Mouse (Mus musculus) embryonic facial prominence, embryonic 14.5 days (tissue): ENCODE results near the gene Cwh43. TPM values are rescaled to one million over a fixed set of nuclear protein-coding genes. Genes with fewer than 3 reads are reported as not detected.
"Not testable (repeated sequence)": the region's sequence is repeated elsewhere in the genome, so short reads cannot be mapped to it uniquely, and the experiment has no call there.

Experiments
- ATAC-seq: fragments of 200-750 bp; cut with Nextera tagmentation; 2 replicates; pipeline ENCODE4 v1.8.0; 2017; ENCODE audit warnings: low read depth, moderate number of reproducible peaks, moderate TSS enrichment
- DNase-seq: peaks from one replicate; pipeline ENCODE4 v3.0.0-alpha.2; 2015; ENCODE audit warnings: low spot score
- H3K27ac ChIP-seq: fragments of 300-500 bp; sonication (generic); replicated peaks from 2 replicates; pipeline ENCODE4 v1.5.1; 2014; ENCODE audit warnings: low read depth, mild to moderate bottlenecking, low read length, moderate library complexity
- H3K27me3 ChIP-seq: fragments of 300-500 bp; sonication (generic); replicated peaks from 2 replicates; pipeline ENCODE4 v1.6.1; 2014; ENCODE audit warnings: low read length; ENCODE audit not compliant: control insufficient read depth, insufficient read depth
- H3K36me3 ChIP-seq: fragments of 300-500 bp; sonication (generic); 2 replicates; pipeline ENCODE4 v1.6.1; 2014; ENCODE audit warnings: low read length, mixed read lengths; ENCODE audit not compliant: control insufficient read depth, insufficient read depth
- H3K4me1 ChIP-seq: fragments of 300-500 bp; sonication (generic); 2 replicates; pipeline ENCODE4 v1.6.1; 2014; ENCODE audit warnings: antibody characterized with exemption, low read length; ENCODE audit not compliant: control insufficient read depth, insufficient read depth
- H3K4me2 ChIP-seq: fragments of 300-500 bp; sonication (generic); 2 replicates; pipeline ENCODE4 v1.6.1; 2014; ENCODE audit warnings: low read depth, mild to moderate bottlenecking, low read length, moderate library complexity, mixed read lengths
- H3K4me3 ChIP-seq: fragments of 300-500 bp; sonication (generic); 2 replicates; pipeline ENCODE4 v1.5.1; 2014; ENCODE audit warnings: low read depth, mild to moderate bottlenecking, low read length
- H3K9ac ChIP-seq: fragments of 300-500 bp; sonication (generic); 2 replicates; pipeline ENCODE4 v1.6.1; 2014; ENCODE audit warnings: low read depth, mild to moderate bottlenecking, low read length, moderate library complexity, mixed read lengths
- H3K9me3 ChIP-seq: fragments of 300-500 bp; sonication (generic); 2 replicates; pipeline ENCODE4 v1.6.1; 2016; ENCODE audit warnings: low read length; ENCODE audit not compliant: control insufficient read depth
- WGBS: fragments of 180-500 bp; shearing (Covaris S2); extraction: QIAGEN DNeasy Blood & Tissue Kit; methylation state at CpG from one replicate; pipeline ENCODE4 v1.1.7; 2014; 5-methylcytosine and 5-hydroxymethylcytosine counted together
- polyA plus RNA-seq: library from polyadenylated mRNA; unstranded; fragments of >200 nt; fragmentation: Nextera tagmentation; extraction: Ambion mirVana; gene quantifications from 2 replicates; pipeline ENCODE4 v1.2.1, GENCODE M21; 2014

Gene Cwh43
- polyA plus RNA-seq, 1 experiment from 2014 or later: 1.9 TPM

DNA sequence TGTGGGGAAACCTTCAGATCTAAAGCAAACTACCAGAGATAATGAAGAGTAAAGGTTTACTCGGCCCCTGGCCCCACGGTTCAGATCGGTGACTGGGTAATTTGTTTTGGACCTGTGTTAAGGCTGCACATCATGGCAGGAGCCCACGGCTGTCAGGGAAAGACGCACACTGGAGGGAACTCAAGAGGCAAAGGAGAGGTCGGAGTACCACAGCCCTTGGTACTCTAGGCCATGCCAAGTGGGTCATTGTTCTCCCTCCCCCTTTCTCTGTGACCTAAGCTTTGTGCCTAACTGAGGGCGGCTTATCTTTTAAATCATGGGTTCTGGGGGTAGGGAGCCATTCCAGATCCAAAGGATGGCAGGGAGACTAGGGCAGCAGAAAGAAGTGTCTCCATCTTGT lies 75.5 kb downstream of the Cwh43 start:
- ATAC-seq (no peak), DNase-seq (no peak)
- no peaks in the 10 kb centered on the region for H3K36me3 ChIP-seq
- 94% methylated on average over 7 of the region's 7 CpGs for WGBS
- no peak overlapping the region for H3K4me2 ChIP-seq
- H3K9ac ChIP-seq: no peak overlapping the region
- no peaks in the 10 kb centered on the region for H3K4me1 ChIP-seq
- no peak overlapping the region for H3K4me3 ChIP-seq
- no peaks in the 10 kb centered on the region for H3K27me3 ChIP-seq
- H3K9me3 ChIP-seq: no peaks in the 10 kb centered on the region
- no peak overlapping the region for H3K27ac ChIP-seq

DNA sequence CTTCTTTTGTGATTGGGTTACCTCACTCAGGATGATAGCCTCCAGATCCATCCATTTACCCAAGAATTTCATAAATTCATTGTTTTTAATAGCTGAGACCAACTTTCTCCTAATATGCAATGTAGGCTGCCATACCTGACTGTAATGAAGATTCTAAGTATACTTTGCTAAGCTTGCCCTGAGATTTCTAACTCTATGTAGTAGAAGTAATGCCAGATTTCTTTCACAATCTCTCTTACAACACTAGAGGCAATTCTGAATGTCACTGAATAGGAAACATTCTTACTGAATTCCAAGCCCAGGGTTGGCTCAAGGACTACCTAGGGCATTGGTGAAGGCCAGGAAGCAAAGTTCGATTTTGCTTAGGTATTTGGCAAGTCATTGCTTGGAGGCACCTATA lies 76.5 kb downstream of the Cwh43 start:
- DNase-seq, ATAC-seq, H3K9ac ChIP-seq, H3K27ac ChIP-seq, H3K4me2 ChIP-seq, H3K36me3 ChIP-seq, H3K4me1 ChIP-seq, H3K9me3 ChIP-seq, H3K4me3 ChIP-seq, H3K27me3 ChIP-seq: not testable (repeated sequence)
- WGBS: 90% methylated on average over 1 of the region's 1 CpGs

DNA sequence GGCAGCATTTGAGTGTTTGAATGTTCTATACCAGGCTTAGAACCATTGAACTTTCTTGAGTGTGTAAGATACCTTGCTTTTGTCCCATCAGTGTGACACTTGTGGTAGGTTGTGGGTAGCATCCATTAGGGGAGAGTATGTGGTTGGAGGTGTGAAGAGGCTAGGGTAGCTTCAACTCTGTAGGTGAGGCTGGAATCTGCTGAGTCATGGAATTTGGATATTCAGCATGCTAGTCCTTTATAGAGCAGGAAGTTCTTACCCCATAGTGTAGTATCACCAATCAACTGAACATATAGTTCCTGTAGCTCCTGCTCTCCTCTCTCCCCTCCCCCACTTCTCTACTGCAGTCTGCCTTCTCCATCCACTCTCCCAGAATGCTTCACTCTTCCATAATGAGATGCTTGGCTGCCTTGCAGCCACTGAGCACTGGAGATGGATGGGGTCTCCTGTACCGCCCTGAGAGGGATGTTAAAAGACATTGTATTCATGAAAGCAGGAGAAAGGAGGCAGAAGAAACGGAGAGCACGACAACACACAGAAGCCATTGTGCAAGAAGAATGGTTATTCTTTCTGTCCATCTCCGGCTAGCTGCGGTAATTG lies 78.2 kb downstream of the Cwh43 start:
- no peak overlapping the region for H3K9ac ChIP-seq
- no peaks in the 10 kb centered on the region for H3K27me3 ChIP-seq
- H3K9me3 ChIP-seq: no peaks in the 10 kb centered on the region
- ATAC-seq: no peak
- no peaks in the 10 kb centered on the region for H3K36me3 ChIP-seq
- DNase-seq: no peak
- no peak overlapping the region for H3K27ac ChIP-seq
- 63% methylated on average over 5 of the region's 5 CpGs for WGBS
- no peaks in the 10 kb centered on the region for H3K4me1 ChIP-seq
- H3K4me3 ChIP-seq: no peak overlapping the region
- H3K4me2 ChIP-seq: no peak overlapping the region

DNA sequence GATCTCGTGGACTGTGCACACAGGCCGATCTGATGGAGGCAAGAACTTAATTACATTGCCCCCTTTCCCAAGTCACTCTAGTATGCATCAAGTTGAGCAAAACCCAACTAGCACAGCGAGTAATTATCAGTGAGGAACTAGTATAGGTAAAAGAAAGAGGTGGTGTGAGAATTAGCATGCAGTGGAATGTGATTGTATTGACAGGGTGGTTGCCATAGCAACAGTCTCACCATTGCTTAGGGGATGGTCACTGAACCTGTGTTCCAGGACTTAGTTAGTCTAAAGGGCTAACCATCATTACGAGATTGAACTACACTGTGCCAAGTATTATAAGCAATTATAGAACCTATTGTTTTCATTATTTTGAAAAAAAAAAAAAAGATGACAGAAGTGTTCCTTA lies 80.6 kb downstream of the Cwh43 start:
- H3K4me1 ChIP-seq: peaks cover 7% of the 10 kb centered on the region; the same call in 1 of the 2 replicates
- no peak for DNase-seq
- no peak for ATAC-seq
- H3K27me3 ChIP-seq: no peaks in the 10 kb centered on the region
- H3K9ac ChIP-seq: no peak overlapping the region
- H3K4me3 ChIP-seq: no peak overlapping the region
- H3K4me2 ChIP-seq: no peak overlapping the region
- H3K9me3 ChIP-seq: no peaks in the 10 kb centered on the region
- H3K27ac ChIP-seq: no peak overlapping the region
- 60% methylated on average over 4 of the region's 4 CpGs for WGBS
- H3K36me3 ChIP-seq: no peaks in the 10 kb centered on the region

DNA sequence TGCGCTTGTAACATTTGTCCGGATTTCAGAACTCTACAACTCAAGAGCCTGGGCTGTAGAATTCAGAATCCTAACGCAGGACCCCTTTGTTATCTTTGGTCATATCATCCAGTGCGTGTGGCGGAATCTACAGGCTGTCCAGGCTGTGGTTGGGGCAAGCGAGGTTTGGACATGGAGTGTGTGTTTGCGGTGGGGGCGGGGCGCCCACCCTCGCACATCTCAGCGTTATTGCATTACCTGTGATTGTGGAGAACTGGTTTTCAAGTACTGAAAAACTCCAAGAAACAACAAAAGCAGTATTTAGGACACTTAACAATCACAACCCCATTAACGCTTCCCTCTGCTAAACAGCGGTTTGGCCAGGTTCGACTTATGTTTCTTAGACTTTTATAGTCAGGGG lies 84.0 kb downstream of the Cwh43 start:
- Histone ChIP-seq H3K4me3 (peak overlapping the region; percentile 90), H3K9me3 (no peaks in the 10 kb centered on the region), H3K27ac (peak overlapping the region; percentile 76), H3K4me1 (peaks cover 10% of the 10 kb centered on the region; the same call in 1 of the 2 replicates), H3K27me3 (no peaks in the 10 kb centered on the region), H3K9ac (peak overlapping the region; percentile 60), H3K4me2 (peak overlapping the region; percentile 92), H3K36me3 (no peaks in the 10 kb centered on the region)
- 5% methylated on average over 14 of the region's 14 CpGs for WGBS
- ATAC-seq: no peak
- DNase-seq: peak; percentile 12

DNA sequence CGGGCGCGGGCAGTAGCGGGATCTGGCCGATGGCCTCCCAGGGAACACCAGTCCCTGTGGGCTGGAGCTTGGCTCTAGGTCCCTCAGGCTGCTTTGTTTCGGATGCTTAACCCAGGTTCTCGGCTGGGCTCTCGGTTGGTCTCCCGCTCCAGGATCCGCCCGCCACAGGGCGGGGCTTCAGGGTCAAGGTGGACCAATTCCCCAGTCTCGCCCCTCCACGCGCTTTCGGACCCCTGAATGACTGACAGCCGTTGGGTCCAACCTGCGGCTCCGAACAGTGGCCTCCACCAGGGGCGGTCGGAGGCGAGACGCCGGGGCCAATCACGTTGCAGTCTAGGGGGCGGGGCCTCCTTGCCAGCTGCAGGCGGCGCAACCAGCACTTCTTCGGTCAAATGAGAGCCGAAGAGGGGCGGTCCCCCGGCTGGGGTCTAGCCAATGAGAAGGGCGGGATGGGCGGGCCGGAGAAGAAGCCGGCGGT lies 84.8 kb downstream of the Cwh43 start:
- ATAC-seq: peak; percentile 97
- no peaks in the 10 kb centered on the region for H3K9me3 ChIP-seq
- no peaks in the 10 kb centered on the region for H3K27me3 ChIP-seq
- H3K9ac ChIP-seq: peak overlapping the region; percentile 78
- H3K27ac ChIP-seq: peak overlapping the region; percentile 93
- DNase-seq: peak; percentile 99
- H3K4me2 ChIP-seq: peak overlapping the region; percentile 92
- 0% methylated on average over 16 of the region's 37 CpGs for WGBS
- peak overlapping the region; percentile 90 for H3K4me3 ChIP-seq
- peaks cover 10% of the 10 kb centered on the region; the same call in 1 of the 2 replicates for H3K4me1 ChIP-seq
- H3K36me3 ChIP-seq: no peaks in the 10 kb centered on the region

DNA sequence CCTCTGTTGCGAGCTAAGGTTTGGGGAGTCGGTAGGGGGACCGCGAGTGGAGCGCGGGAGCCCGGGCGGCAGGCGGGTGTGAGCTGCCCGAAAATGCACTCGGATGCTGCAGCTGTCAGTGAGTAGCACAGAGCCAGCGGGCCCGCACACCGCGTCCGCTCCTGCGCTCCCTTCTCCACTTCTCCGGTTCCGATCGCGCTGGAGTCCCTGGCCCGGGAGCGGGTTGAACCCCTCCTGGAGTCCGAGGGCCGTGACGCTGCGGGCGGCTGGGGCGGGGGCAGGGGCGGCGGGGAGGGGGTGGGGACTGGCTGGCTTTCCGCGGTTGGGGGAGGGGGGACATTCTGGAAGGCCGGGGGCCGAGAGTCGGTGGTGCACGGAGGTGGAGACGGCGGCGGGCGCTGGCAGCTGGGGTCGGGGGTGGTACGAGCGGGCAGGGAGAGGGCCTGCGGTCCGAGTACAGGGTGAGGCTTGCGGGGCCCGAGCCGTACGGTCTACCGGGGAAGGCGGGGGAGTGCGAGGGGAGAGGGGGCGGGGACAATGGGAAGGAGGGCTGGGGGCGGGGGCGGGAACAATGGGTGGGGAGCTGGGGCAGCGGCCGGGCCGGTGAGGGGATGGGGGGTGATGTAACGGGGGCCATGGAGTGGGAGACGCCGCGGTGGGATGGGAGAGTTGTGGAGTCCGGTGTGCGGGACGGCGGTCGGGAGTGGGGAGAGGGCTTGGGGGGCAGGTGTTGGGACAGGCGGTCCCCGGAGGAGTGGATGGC lies 85.4 kb downstream of the Cwh43 start:
- H3K27me3 ChIP-seq: no peaks in the 10 kb centered on the region
- H3K4me1 ChIP-seq: peaks cover 10% of the 10 kb centered on the region; the same call in 1 of the 2 replicates
- H3K9me3 ChIP-seq: no peaks in the 10 kb centered on the region
- H3K4me2 ChIP-seq: peak overlapping the region; percentile 92
- no peaks in the 10 kb centered on the region for H3K36me3 ChIP-seq
- peak overlapping the region; percentile 93 for H3K27ac ChIP-seq
- DNase-seq (peak; percentile 28), ATAC-seq (peak; percentile 44)
- WGBS: under 1% methylated on average over 34 of the region's 70 CpGs
- H3K4me3 ChIP-seq: peak overlapping the region; percentile 90
- peak overlapping the region; percentile 78 for H3K9ac ChIP-seq

DNA sequence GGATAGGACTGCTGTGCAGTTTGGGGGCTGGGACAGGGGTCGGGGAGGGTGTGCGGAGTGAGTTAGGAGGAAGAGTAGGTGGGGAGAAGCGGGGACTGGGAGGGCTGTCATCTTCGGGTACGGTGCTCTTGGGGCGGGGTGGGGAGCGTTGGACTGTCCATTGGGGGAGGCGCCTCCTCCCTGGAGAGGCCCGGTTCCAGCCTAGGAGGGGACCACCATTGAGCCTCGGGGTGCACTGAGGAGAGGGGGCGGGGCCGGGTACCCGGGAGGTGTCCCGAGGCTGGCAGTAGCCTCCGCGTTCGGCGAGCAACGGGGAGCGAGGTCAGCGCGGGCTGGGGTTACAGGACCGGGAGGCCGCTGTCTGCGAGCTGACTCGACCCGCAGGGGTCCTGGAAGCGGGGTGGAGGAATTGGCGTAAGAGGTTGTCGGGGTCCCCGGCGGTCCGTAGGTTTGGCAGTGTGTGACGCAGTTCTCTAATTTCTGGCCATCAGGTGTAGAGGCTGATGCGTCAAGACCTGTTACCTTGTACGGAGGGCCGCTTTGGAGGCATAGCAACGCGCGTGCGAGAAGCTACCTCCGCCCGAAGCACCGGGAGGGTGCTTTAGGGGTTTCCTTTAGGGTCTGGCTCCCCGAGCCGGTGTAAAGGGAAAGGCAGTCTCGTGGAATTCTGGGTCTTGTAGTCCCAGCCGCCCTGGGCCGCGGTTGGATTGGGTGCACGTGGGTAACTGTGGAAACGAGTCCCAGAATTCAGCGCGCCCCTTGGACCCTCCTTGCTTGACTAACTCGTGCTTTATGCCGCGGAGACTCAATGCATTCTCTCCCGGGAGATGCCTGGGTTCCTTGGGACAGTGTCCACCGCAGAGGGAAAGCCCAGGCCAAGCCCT lies 86.2 kb downstream of the Cwh43 start:
- DNase-seq: peak; percentile 97
- peak; percentile 76 for ATAC-seq
- WGBS: under 1% methylated on average over 42 of the region's 59 CpGs

More for the DNA sequence above, 86.2 kb downstream of the Cwh43 start:
- Histone ChIP-seq H3K27ac (peak overlapping the region; percentile 93), H3K4me3 (peak overlapping the region; percentile 90), H3K9me3 (no peaks in the 10 kb centered on the region), H3K4me2 (peak overlapping the region; percentile 92), H3K27me3 (no peaks in the 10 kb centered on the region), H3K4me1 (peaks cover 14% of the 10 kb centered on the region), H3K36me3 (no peaks in the 10 kb centered on the region), H3K9ac (peak overlapping the region; percentile 78)
